Mouse (Mus musculus) embryonic facial prominence, embryonic 14.5 days (tissue): ENCODE results near the gene Guca2b. TPM values are rescaled to one million over a fixed set of nuclear protein-coding genes. Genes with fewer than 3 reads are reported as not detected.

ENCODE experiments used
- ATAC-seq: fragments of 200-750 bp; cut with Nextera tagmentation; 2 replicates; pipeline ENCODE4 v1.8.0; 2017; ENCODE audit warnings: low read depth, moderate number of reproducible peaks, moderate TSS enrichment
- DNase-seq: peaks from one replicate; pipeline ENCODE4 v3.0.0-alpha.2; 2015; ENCODE audit warnings: low spot score
- H3K27ac ChIP-seq: fragments of 300-500 bp; sonication (generic); replicated peaks from 2 replicates; pipeline ENCODE4 v1.5.1; 2014; ENCODE audit warnings: low read depth, mild to moderate bottlenecking, low read length, moderate library complexity
- H3K27me3 ChIP-seq: fragments of 300-500 bp; sonication (generic); replicated peaks from 2 replicates; pipeline ENCODE4 v1.6.1; 2014; ENCODE audit warnings: low read length; ENCODE audit not compliant: control insufficient read depth, insufficient read depth
- H3K36me3 ChIP-seq: fragments of 300-500 bp; sonication (generic); 2 replicates; pipeline ENCODE4 v1.6.1; 2014; ENCODE audit warnings: low read length, mixed read lengths; ENCODE audit not compliant: control insufficient read depth, insufficient read depth
- H3K4me1 ChIP-seq: fragments of 300-500 bp; sonication (generic); 2 replicates; pipeline ENCODE4 v1.6.1; 2014; ENCODE audit warnings: antibody characterized with exemption, low read length; ENCODE audit not compliant: control insufficient read depth, insufficient read depth
- H3K4me2 ChIP-seq: fragments of 300-500 bp; sonication (generic); 2 replicates; pipeline ENCODE4 v1.6.1; 2014; ENCODE audit warnings: low read depth, mild to moderate bottlenecking, low read length, moderate library complexity, mixed read lengths
- H3K4me3 ChIP-seq: fragments of 300-500 bp; sonication (generic); 2 replicates; pipeline ENCODE4 v1.5.1; 2014; ENCODE audit warnings: low read depth, mild to moderate bottlenecking, low read length
- H3K9ac ChIP-seq: fragments of 300-500 bp; sonication (generic); 2 replicates; pipeline ENCODE4 v1.6.1; 2014; ENCODE audit warnings: low read depth, mild to moderate bottlenecking, low read length, moderate library complexity, mixed read lengths
- H3K9me3 ChIP-seq: fragments of 300-500 bp; sonication (generic); 2 replicates; pipeline ENCODE4 v1.6.1; 2016; ENCODE audit warnings: low read length; ENCODE audit not compliant: control insufficient read depth
- WGBS: fragments of 180-500 bp; shearing (Covaris S2); extraction: QIAGEN DNeasy Blood & Tissue Kit; methylation state at CpG from one replicate; pipeline ENCODE4 v1.1.7; 2014; 5-methylcytosine and 5-hydroxymethylcytosine counted together
- polyA plus RNA-seq: library from polyadenylated mRNA; unstranded; fragments of >200 nt; fragmentation: Nextera tagmentation; extraction: Ambion mirVana; gene quantifications from 2 replicates; pipeline ENCODE4 v1.2.1, GENCODE M21; 2014

The Guca2b gene
- polyA plus RNA-seq, 1 experiment from 2014 or later: not detected

- WGBS: 96% methylated on average over 9 of the region's 9 CpGs
Observed at GRCm38 (mm10) chr4:119671164-119671563, 12.4 kb upstream of the Guca2b start.

GRCm38 (mm10) chr4:119670736-119671135 is 12.0 kb upstream of the Guca2b start:
- DNase-seq (no peak), ATAC-seq (no peak)
- H3K4me3 ChIP-seq: no peak overlapping the region
- no peaks in the 10 kb centered on the region for H3K9me3 ChIP-seq
- H3K36me3 ChIP-seq: no peaks in the 10 kb centered on the region
- H3K27ac ChIP-seq: no peak overlapping the region
- H3K4me2 ChIP-seq: no peak overlapping the region
- H3K27me3 ChIP-seq: no peaks in the 10 kb centered on the region
- no peak overlapping the region for H3K9ac ChIP-seq
- H3K4me1 ChIP-seq: no peaks in the 10 kb centered on the region
- WGBS: 87% methylated on average over 6 of the region's 6 CpGs

More at GRCm38 (mm10) chr4:119671164-119671563, 12.4 kb upstream of the Guca2b start:
- no peak overlapping the region for H3K27ac ChIP-seq
- ATAC-seq: no peak
- H3K36me3 ChIP-seq: no peaks in the 10 kb centered on the region
- H3K4me1 ChIP-seq: no peaks in the 10 kb centered on the region
- H3K4me3 ChIP-seq: no peak overlapping the region
- no peak for DNase-seq
- H3K27me3 ChIP-seq: no peaks in the 10 kb centered on the region
- no peaks in the 10 kb centered on the region for H3K9me3 ChIP-seq
- H3K4me2 ChIP-seq: no peak overlapping the region
- no peak overlapping the region for H3K9ac ChIP-seq

DNA sequence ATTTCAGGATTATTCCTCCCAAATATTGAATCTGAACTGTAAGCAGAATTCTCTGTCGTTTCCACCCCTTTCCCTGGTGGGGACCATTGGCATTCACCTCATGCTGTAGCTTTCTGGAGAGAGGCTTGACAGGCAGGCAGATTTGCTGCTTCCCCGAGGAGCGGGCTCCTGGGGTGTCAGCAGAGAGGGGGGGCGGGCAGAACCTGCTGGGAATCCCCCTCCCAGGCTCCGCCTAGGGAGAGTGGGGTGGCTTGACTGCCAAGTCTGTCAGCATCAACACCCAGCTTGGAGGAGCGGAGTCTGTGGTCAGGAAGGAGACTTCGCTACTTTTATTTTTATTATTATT is 11.4 kb upstream of the Guca2b start:
- WGBS: 45% methylated on average over 7 of the region's 7 CpGs
- no peaks in the 10 kb centered on the region for H3K27me3 ChIP-seq
- no peaks in the 10 kb centered on the region for H3K36me3 ChIP-seq
- no peaks in the 10 kb centered on the region for H3K4me1 ChIP-seq
- H3K4me2 ChIP-seq: no peak overlapping the region
- no peak overlapping the region for H3K27ac ChIP-seq
- H3K9ac ChIP-seq: no peak overlapping the region
- no peak for ATAC-seq
- H3K4me3 ChIP-seq: no peak overlapping the region
- DNase-seq: no peak
- no peaks in the 10 kb centered on the region for H3K9me3 ChIP-seq

- H3K9ac ChIP-seq: no peak overlapping the region
- no peak overlapping the region for H3K27ac ChIP-seq
- no peak overlapping the region for H3K4me2 ChIP-seq
- 63% methylated on average over 10 of the region's 10 CpGs for WGBS
- no peaks in the 10 kb centered on the region for H3K36me3 ChIP-seq
- ATAC-seq (no peak), DNase-seq (no peak)
- no peaks in the 10 kb centered on the region for H3K27me3 ChIP-seq
- no peaks in the 10 kb centered on the region for H3K4me1 ChIP-seq
- H3K9me3 ChIP-seq: no peaks in the 10 kb centered on the region
- H3K4me3 ChIP-seq: no peak overlapping the region
Observed at GRCm38 (mm10) chr4:119669356-119670209, 10.8 kb upstream of the Guca2b start.

DNA sequence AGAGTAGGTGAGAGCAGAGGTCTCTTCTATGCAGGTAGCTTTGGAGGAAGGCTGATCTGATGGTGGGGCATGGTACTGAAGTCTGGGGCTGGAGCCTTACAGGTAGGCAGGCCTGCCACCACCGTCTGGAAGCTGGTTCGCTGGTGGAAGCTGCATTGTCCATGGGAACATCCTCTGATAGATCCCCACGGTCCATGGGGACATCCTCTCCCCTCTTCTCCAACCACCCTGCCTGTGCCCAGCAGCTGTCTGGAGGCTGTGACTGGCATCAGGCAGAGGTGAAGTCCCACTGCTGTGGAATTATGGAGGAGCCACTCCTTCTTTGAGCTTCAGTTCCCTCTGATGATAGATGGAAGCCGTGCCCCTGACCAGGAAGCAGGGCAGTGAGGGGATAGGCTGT is 9.8 kb upstream of the Guca2b start:
- Histone ChIP-seq H3K36me3 (no peaks in the 10 kb centered on the region), H3K9me3 (no peaks in the 10 kb centered on the region), H3K4me1 (no peaks in the 10 kb centered on the region), H3K9ac (no peak overlapping the region), H3K4me2 (no peak overlapping the region), H3K27ac (no peak overlapping the region), H3K4me3 (no peak overlapping the region), H3K27me3 (no peaks in the 10 kb centered on the region)
- DNase-seq (no peak), ATAC-seq (no peak)
- 53% methylated on average over 3 of the region's 4 CpGs for WGBS

DNA sequence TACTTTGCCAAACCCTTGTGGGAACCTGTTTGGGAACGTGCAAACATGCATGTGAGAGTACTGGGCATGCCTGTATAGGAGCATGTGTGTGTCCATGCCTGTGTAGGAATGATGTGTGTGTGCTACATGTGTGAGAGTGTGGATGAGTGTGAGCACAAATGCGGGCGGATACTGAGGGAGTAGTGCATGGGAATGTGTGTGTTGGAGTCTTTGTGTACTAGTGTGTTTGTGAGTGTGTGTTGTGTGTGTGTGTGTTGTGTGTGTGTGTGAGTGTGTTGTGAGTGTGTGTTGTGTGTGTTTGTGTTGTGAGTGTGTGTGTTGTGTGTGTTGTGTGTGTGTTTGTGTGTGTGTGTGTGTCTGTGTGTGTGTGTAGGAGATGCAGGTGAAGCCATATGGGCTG is 9.4 kb upstream of the Guca2b start:
- Histone ChIP-seq H3K27me3 (no peaks in the 10 kb centered on the region), H3K36me3 (no peaks in the 10 kb centered on the region)

GRCm38 (mm10) chr4:119667454-119667853 is 8.7 kb upstream of the Guca2b start:
- no peak overlapping the region for H3K4me2 ChIP-seq
- no peaks in the 10 kb centered on the region for H3K36me3 ChIP-seq
- H3K4me3 ChIP-seq: no peak overlapping the region
- ATAC-seq (no peak), DNase-seq (no peak)
- H3K4me1 ChIP-seq: no peaks in the 10 kb centered on the region
- H3K27ac ChIP-seq: no peak overlapping the region
- no peak overlapping the region for H3K9ac ChIP-seq
- 33% methylated on average over 5 of the region's 5 CpGs for WGBS
- H3K9me3 ChIP-seq: no peaks in the 10 kb centered on the region
- H3K27me3 ChIP-seq: no peaks in the 10 kb centered on the region

More for the DNA sequence above, 9.4 kb upstream of the Guca2b start:
- H3K27ac ChIP-seq: no peak overlapping the region
- no peak overlapping the region for H3K9ac ChIP-seq
- no peaks in the 10 kb centered on the region for H3K4me1 ChIP-seq
- no peaks in the 10 kb centered on the region for H3K9me3 ChIP-seq
- H3K4me3 ChIP-seq: no peak overlapping the region
- 87% methylated on average over 3 of the region's 3 CpGs for WGBS
- H3K4me2 ChIP-seq: no peak overlapping the region
- DNase-seq: no peak
- ATAC-seq: no peak

GRCm38 (mm10) chr4:119666116-119666515 is 7.4 kb upstream of the Guca2b start:
- no peak for DNase-seq
- Histone ChIP-seq H3K4me2 (no peak overlapping the region), H3K9me3 (no peaks in the 10 kb centered on the region), H3K27me3 (no peaks in the 10 kb centered on the region), H3K27ac (no peak overlapping the region), H3K4me1 (no peaks in the 10 kb centered on the region), H3K9ac (no peak overlapping the region), H3K4me3 (no peak overlapping the region), H3K36me3 (no peaks in the 10 kb centered on the region)
- WGBS: 44% methylated on average over 8 of the region's 8 CpGs
- no peak for ATAC-seq

DNA sequence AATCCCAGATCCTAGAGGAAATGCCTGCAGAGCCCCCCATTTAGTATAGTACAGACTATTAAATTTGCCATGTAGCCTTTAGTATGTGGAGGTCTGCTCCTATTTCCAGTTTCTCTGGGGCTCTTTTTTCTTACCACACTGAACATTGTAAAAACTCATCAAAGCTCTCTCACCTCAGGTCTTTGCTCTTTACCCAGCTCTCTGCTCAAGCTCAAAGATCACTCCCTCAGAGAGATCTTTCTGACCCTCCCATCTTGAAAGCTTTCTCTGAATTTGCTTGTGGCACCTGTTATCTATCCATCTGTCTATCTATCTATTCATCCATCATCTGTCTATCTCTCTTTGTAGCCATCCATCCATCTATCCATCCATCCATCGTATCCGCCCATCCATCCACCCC is 6.4 kb upstream of the Guca2b start:
- WGBS: 92% methylated on average over 2 of the region's 2 CpGs
- H3K9ac ChIP-seq: no peak overlapping the region
- H3K4me3 ChIP-seq: no peak overlapping the region
- ATAC-seq (no peak), DNase-seq (no peak)
- no peaks in the 10 kb centered on the region for H3K4me1 ChIP-seq
- H3K36me3 ChIP-seq: no peaks in the 10 kb centered on the region
- no peak overlapping the region for H3K4me2 ChIP-seq
- no peaks in the 10 kb centered on the region for H3K27me3 ChIP-seq
- no peaks in the 10 kb centered on the region for H3K9me3 ChIP-seq
- H3K27ac ChIP-seq: no peak overlapping the region
